ENCODE assay signal across 8 mouse cellular contexts in genomic region chr6:86496585-86496984, GRCm38 (mm10). TPM values are rescaled to one million over a fixed set of nuclear protein-coding genes. Genes with fewer than 3 reads are reported as not detected.
A peak's percentile ranks its signal among the peaks of the same experiment; 100 is the strongest.
DNase-seq lines count a peak whose midpoint lies in the region; ATAC-seq lines count a peak whose summit lies in the region.
"Had no signal": no experiment of that assay in that cellular context is flagged by ENCODE, and none has a peak within 500 bp of the region (broad histone marks: within the 10 kb centered on the region; RNA-seq: fewer than 3 reads in every experiment).

No protein-coding gene starts in this region.

- 60% methylated on average over 5 of the region's 5 CpGs for WGBS in kidney, embryonic 14.5 days
- WGBS in embryonic facial prominence, embryonic 11.5 days = 65% methylated on average over 5 of the region's 5 CpGs
- WGBS in liver, embryonic 11.5 days = 72% methylated on average over 5 of the region's 5 CpGs

- no peak for ATAC-seq in kidney, embryonic 14.5 days (ENCODE audit: low FRiP score, low TSS enrichment)
- no peak for ATAC-seq in embryonic facial prominence, embryonic 11.5 days (replicated peaks; ENCODE audit: insufficient number of reproducible peaks, low FRiP score, low TSS enrichment, low read depth)
- ATAC-seq in liver, embryonic 11.5 days (replicated peaks; ENCODE audit: low FRiP score) = no peak
- ATAC-seq in granulocyte monocyte progenitor cell, adult 5-6 weeks (replicated peaks; ENCODE audit: poor library complexity, severe bottlenecking) = no peak

- no peaks in the 10 kb centered on the region for H3K27me3 ChIP-seq in kidney, embryonic 14.5 days (ENCODE audit: control insufficient read depth, insufficient read depth, low read length)
- no peaks in the 10 kb centered on the region for H3K27me3 ChIP-seq in embryonic facial prominence, embryonic 11.5 days (ENCODE audit: control insufficient read depth, insufficient read depth, low read length)
- no peaks in the 10 kb centered on the region for H3K27me3 ChIP-seq in liver, embryonic 11.5 days (replicated peaks; ENCODE audit: control insufficient read depth, insufficient read depth, low read length)

- H3K9me3 ChIP-seq in kidney, embryonic 14.5 days (ENCODE audit: control insufficient read depth, low read length) = 0 out of 2 replicates have a peak, but pooled peaks cover 5% of the 10 kb centered on the region
- H3K9me3 ChIP-seq in embryonic facial prominence, embryonic 11.5 days (replicated peaks; ENCODE audit: control insufficient read depth, low read length) = no peaks in the 10 kb centered on the region
- no peaks in the 10 kb centered on the region for H3K9me3 ChIP-seq in liver, embryonic 11.5 days (ENCODE audit: control insufficient read depth, low read length)

- no peaks in the 10 kb centered on the region for H3K36me3 ChIP-seq in kidney, embryonic 14.5 days (ENCODE audit: control insufficient read depth, insufficient read depth, low read length)
- no peaks in the 10 kb centered on the region for H3K36me3 ChIP-seq in embryonic facial prominence, embryonic 11.5 days (replicated peaks; ENCODE audit: control insufficient read depth, insufficient read depth, low read depth, low read length)
- no peaks in the 10 kb centered on the region for H3K36me3 ChIP-seq in liver, embryonic 11.5 days (ENCODE audit: control insufficient read depth, insufficient read depth, low read length)

- H3K4me2 ChIP-seq in kidney, embryonic 14.5 days (replicated peaks; ENCODE audit: low read depth, low read length) = peak overlapping the region; percentile 32
- no peak overlapping the region for H3K4me2 ChIP-seq in embryonic facial prominence, embryonic 11.5 days (ENCODE audit: low read depth, low read length)
- peak overlapping the region; percentile 61 for H3K4me2 ChIP-seq in liver, embryonic 11.5 days

- H3K4me3 ChIP-seq in kidney, embryonic 14.5 days (ENCODE audit: low read length) = peak overlapping the region; percentile 26; the same call in 1 of the 2 replicates
- H3K4me3 ChIP-seq in embryonic facial prominence, embryonic 11.5 days (ENCODE audit: low read depth, low read length) = no peak overlapping the region
- peak overlapping the region; percentile 31 for H3K4me3 ChIP-seq in liver, embryonic 11.5 days (ENCODE audit: low read depth, low read length)

- peaks cover 18% of the 10 kb centered on the region; the same call in 1 of the 2 replicates for H3K4me1 ChIP-seq in kidney, embryonic 14.5 days (ENCODE audit: control insufficient read depth, insufficient read depth, low read length)
- H3K4me1 ChIP-seq in embryonic facial prominence, embryonic 11.5 days (ENCODE audit: control insufficient read depth, insufficient read depth, low read length) = peaks cover 3% of the 10 kb centered on the region; the same call in 1 of the 2 replicates
- H3K4me1 ChIP-seq in liver, embryonic 11.5 days (replicated peaks; ENCODE audit: control insufficient read depth, insufficient read depth, low read length) = peaks cover 9% of the 10 kb centered on the region

- no peak for DNase-seq in kidney, adult 8-10 months
- peak; percentile 56 for DNase-seq in ES-CJ7 (ENCODE audit: low read depth, low spot score)
- no peak for DNase-seq in embryonic facial prominence, embryonic 11.5 days (ENCODE audit: low spot score)
- DNase-seq in liver, embryonic 11.5 days (ENCODE audit: low spot score) = no peak
- DNase-seq in spleen, adult 18-20 months = no peak
- DNase-seq: cerebellum, adult 8-10 months had no signal

- H3K27ac ChIP-seq in kidney, embryonic 14.5 days (ENCODE audit: low read depth, low read length) = peak overlapping the region; percentile 78; the same call in 1 of the 2 replicates
- H3K27ac ChIP-seq in embryonic facial prominence, embryonic 11.5 days (replicated peaks; ENCODE audit: low read depth, low read length) = peak overlapping the region; percentile 45
- peak overlapping the region; percentile 56; the same call in 1 of the 2 replicates for H3K27ac ChIP-seq in liver, embryonic 11.5 days (ENCODE audit: low read depth, low read length)

- peak overlapping the region; percentile 31; the same call in 1 of the 2 replicates for H3K9ac ChIP-seq in kidney, embryonic 14.5 days (ENCODE audit: low read depth, low read length)
- no peak overlapping the region for H3K9ac ChIP-seq in embryonic facial prominence, embryonic 11.5 days (replicated peaks; ENCODE audit: low read length)
- peak overlapping the region; percentile 52; the same call in 1 of the 2 replicates for H3K9ac ChIP-seq in liver, embryonic 11.5 days (ENCODE audit: low read depth, low read length)

RNA-seq across cellular contexts. Expression of gene Pcbp1, which starts 29.5 kb away (rescaled TPM):
- polyA plus RNA-seq in kidney, embryonic 14.5 days (2014; fragmentation: Nextera tagmentation; extraction: Ambion mirVana) = 475 and 492 TPM in 2 replicates
- 405 and 423 TPM in 2 replicates for polyA plus RNA-seq in embryonic facial prominence, embryonic 11.5 days (2014; fragmentation: Nextera tagmentation; extraction: Ambion mirVana)
- 543 and 554 TPM in 2 replicates for polyA plus RNA-seq in liver, embryonic 11.5 days (2014; fragmentation: Nextera tagmentation; extraction: Ambion mirVana)
- 258 and 285 TPM in 2 replicates for total RNA-seq in granulocyte monocyte progenitor cell, adult 5-6 weeks (2014; fragmentation: Nextera tagmentation)
- 130 and 152 TPM in 2 replicates for total RNA-seq in granulocyte monocyte progenitor cell, adult 5-6 weeks (2017)

RNA-seq across cellular contexts. Expression of gene C87436, which starts 58.4 kb away (rescaled TPM):
- polyA plus RNA-seq in kidney, embryonic 14.5 days (2014; fragmentation: Nextera tagmentation; extraction: Ambion mirVana) = 23.3 and 23.5 TPM in 2 replicates
- polyA plus RNA-seq in embryonic facial prominence, embryonic 11.5 days (2014; fragmentation: Nextera tagmentation; extraction: Ambion mirVana) = 23.8 and 25.1 TPM in 2 replicates
- polyA plus RNA-seq in liver, embryonic 11.5 days (2014; fragmentation: Nextera tagmentation; extraction: Ambion mirVana) = 24.8 and 25.9 TPM in 2 replicates
- total RNA-seq in granulocyte monocyte progenitor cell, adult 5-6 weeks (2014; fragmentation: Nextera tagmentation) = 20.8 and 33.5 TPM in 2 replicates
- 20.3 and 26.7 TPM in 2 replicates for total RNA-seq in granulocyte monocyte progenitor cell, adult 5-6 weeks (2017)
